Mouse (Mus musculus): ENCODE results near the gene Tmem179b. TPM values are rescaled to one million over a fixed set of nuclear protein-coding genes. Genes with fewer than 3 reads are reported as not detected.
A peak's percentile ranks its signal among the peaks of the same experiment; 100 is the strongest.

The Tmem179b gene
- polyA plus RNA-seq, 1 experiment from 2014 or later = 88.2 TPM

DNA sequence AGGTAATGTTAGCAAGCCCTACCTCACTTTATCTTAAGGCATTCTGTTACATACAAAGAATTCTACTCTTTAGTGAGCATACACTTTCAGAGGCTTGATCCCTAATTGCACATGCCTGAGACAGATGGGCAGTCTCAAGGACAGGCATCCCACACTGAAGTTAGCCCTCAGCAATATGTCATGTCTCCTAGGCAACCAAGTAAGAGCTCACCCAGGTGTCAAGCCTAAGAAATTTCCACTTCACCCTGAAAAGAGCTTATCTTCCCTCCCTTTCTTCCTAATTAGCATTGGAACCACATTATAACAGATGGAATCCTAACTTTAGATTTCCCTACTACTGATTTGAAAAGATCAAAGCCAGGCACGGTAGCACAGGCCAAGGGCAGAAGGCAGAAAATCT is 14.9 kb upstream of the Tmem179b start:
- H3K9me3 ChIP-seq (ENCODE audit: control insufficient read depth, low read length) = no peaks in the 10 kb centered on the region
- H3K36me3 ChIP-seq (ENCODE audit: control insufficient read depth, insufficient read depth, low read length) = peaks cover 21% of the 10 kb centered on the region
- ATAC-seq (ENCODE audit: low read depth) = no peak
- peaks cover 10% of the 10 kb centered on the region for H3K4me1 ChIP-seq (replicated peaks; ENCODE audit: control insufficient read depth, insufficient read depth, low read length)
- H3K9ac ChIP-seq (ENCODE audit: low read length) = no peak overlapping the region
- H3K4me3 ChIP-seq (ENCODE audit: low read length) = no peak overlapping the region
- no peaks in the 10 kb centered on the region for H3K27me3 ChIP-seq (ENCODE audit: control insufficient read depth, insufficient read depth, low read depth, low read length)
- 31% methylated on average over 1 of the region's 1 CpGs for WGBS
- no peak overlapping the region for H3K4me2 ChIP-seq (ENCODE audit: low read depth, low read length)
- H3K27ac ChIP-seq (ENCODE audit: low read length) = no peak overlapping the region

DNA sequence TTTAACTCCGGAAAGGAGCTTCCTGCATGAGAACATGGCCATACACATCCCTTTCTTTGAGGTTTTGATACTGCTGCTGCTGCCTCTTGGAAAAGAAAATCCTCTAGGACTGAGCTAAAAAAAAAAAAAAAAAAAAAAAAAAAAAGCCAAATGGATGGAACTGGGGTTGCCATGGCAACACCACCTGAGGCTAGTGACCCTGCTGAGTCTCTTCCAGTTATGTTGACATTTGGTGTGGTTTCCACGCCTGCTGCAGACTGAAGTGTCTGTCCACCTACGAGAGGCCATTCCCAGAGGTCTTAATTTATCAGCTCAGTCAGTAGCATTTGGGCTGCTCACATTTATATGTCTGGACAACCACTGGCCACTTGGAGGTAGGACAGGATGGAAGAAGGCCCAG is 14.3 kb upstream of the Tmem179b start:
- Histone ChIP-seq H3K27ac (ENCODE audit: low read length) (no peak overlapping the region), H3K4me1 (replicated peaks; ENCODE audit: control insufficient read depth, insufficient read depth, low read length) (peaks cover 10% of the 10 kb centered on the region), H3K9ac (ENCODE audit: low read length) (no peak overlapping the region), H3K36me3 (ENCODE audit: control insufficient read depth, insufficient read depth, low read length) (peaks cover 15% of the 10 kb centered on the region), H3K9me3 (ENCODE audit: control insufficient read depth, low read length) (no peaks in the 10 kb centered on the region), H3K27me3 (ENCODE audit: control insufficient read depth, insufficient read depth, low read depth, low read length) (no peaks in the 10 kb centered on the region), H3K4me3 (ENCODE audit: low read length) (no peak overlapping the region), H3K4me2 (ENCODE audit: low read depth, low read length) (no peak overlapping the region)
- ATAC-seq (ENCODE audit: low read depth) = no peak
- WGBS = 9% methylated on average over 3 of the region's 3 CpGs

DNA sequence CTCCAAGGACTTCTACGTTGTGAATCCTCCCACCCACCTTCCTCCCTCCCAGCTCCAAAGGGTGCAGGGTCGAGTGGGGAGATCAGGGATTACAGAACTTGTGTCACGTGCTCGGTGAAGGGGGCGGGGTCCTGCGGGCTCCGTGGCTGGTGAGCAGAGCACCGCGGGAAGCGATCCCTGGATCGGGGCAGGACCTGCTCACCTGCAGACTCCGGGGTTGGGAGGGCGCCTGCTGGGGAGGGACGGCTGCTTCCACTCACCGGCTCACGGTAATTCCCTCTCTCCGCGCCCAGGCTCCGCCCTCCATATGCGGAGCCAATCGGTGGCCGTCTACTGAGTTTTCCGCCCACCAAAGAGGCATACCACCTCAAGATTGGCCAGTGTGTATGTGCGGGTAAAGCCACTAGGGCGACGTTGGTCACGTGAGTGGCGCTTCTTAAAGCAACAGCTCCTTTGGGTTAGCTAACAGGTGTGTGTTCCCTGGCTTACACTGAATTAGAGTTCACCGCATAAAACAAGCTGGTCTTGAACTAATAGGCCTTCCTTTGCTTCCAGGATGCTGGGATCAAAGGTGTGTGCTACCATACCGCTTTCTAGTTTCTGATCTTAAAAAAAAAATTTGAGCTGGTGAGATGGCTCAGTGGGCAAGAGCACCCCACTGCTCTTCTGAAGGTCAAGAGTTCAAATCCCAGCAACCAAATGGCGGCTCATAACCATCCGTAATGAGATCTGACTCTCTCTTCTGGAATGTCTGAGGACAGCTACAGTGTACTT is 11.9 kb upstream of the Tmem179b start, which contains the start of gene Taf6l:
Gene Taf6l (minus strand): TSS at position 410 of the 774 bp plus-strand sequence.
- peak; percentile 99 for ATAC-seq (ENCODE audit: low read depth)
- Histone ChIP-seq H3K9ac (ENCODE audit: low read length) (peak within 1 kb of the TSS; percentile 85), H3K27me3 (ENCODE audit: control insufficient read depth, insufficient read depth, low read depth, low read length) (no peaks in the 10 kb centered on the region), H3K27ac (ENCODE audit: low read length) (peak within 1 kb of the TSS; percentile 82), H3K4me3 (ENCODE audit: low read length) (peak within 1 kb of the TSS; percentile 79), H3K4me1 (replicated peaks; ENCODE audit: control insufficient read depth, insufficient read depth, low read length) (peaks cover 10% of the 10 kb centered on the region), H3K4me2 (ENCODE audit: low read depth, low read length) (peak within 1 kb of the TSS; percentile 72), H3K9me3 (ENCODE audit: control insufficient read depth, low read length) (no peaks in the 10 kb centered on the region), H3K36me3 (ENCODE audit: control insufficient read depth, insufficient read depth, low read length) (peaks cover 5% of the 10 kb centered on the region)
- under 1% methylated on average over 32 of the region's 32 CpGs for WGBS

- peak overlapping the region; percentile 81 for H3K9ac ChIP-seq (ENCODE audit: low read length)
- H3K4me1 ChIP-seq (replicated peaks; ENCODE audit: control insufficient read depth, insufficient read depth, low read length) = peaks cover 26% of the 10 kb centered on the region
- H3K27ac ChIP-seq (ENCODE audit: low read length) = peak overlapping the region; percentile 99
- 4% methylated on average over 20 of the region's 20 CpGs for WGBS
- no peaks in the 10 kb centered on the region for H3K27me3 ChIP-seq (ENCODE audit: control insufficient read depth, insufficient read depth, low read depth, low read length)
- H3K4me3 ChIP-seq (ENCODE audit: low read length) = peak overlapping the region; percentile 81
- no peak for ATAC-seq (ENCODE audit: low read depth)
- no peaks in the 10 kb centered on the region for H3K9me3 ChIP-seq (ENCODE audit: control insufficient read depth, low read length)
- peak overlapping the region; percentile 90 for H3K4me2 ChIP-seq (ENCODE audit: low read depth, low read length)
- peaks cover 9% of the 10 kb centered on the region; the same call in 1 of the 2 replicates for H3K36me3 ChIP-seq (ENCODE audit: control insufficient read depth, insufficient read depth, low read length)
Measured at GRCm38 (mm10) chr19:8774951-8775421, 719 bp upstream of the Tmem179b start.

GRCm38 (mm10) chr19:8773409-8773808 is 858 bp downstream of the Tmem179b start:
- no peaks in the 10 kb centered on the region for H3K27me3 ChIP-seq (ENCODE audit: control insufficient read depth, insufficient read depth, low read depth, low read length)
- 44% methylated on average over 6 of the region's 6 CpGs for WGBS
- peak overlapping the region; percentile 81 for H3K9ac ChIP-seq (ENCODE audit: low read length)
- no peak for ATAC-seq (ENCODE audit: low read depth)
- peak overlapping the region; percentile 90 for H3K4me2 ChIP-seq (ENCODE audit: low read depth, low read length)
- H3K9me3 ChIP-seq (ENCODE audit: control insufficient read depth, low read length) = no peaks in the 10 kb centered on the region
- peaks cover 26% of the 10 kb centered on the region for H3K4me1 ChIP-seq (replicated peaks; ENCODE audit: control insufficient read depth, insufficient read depth, low read length)
- H3K36me3 ChIP-seq (ENCODE audit: control insufficient read depth, insufficient read depth, low read length) = peaks cover 20% of the 10 kb centered on the region
- peak overlapping the region; percentile 81 for H3K4me3 ChIP-seq (ENCODE audit: low read length)
- H3K27ac ChIP-seq (ENCODE audit: low read length) = peak overlapping the region; percentile 29; the same call in 1 of the 2 replicates

DNA sequence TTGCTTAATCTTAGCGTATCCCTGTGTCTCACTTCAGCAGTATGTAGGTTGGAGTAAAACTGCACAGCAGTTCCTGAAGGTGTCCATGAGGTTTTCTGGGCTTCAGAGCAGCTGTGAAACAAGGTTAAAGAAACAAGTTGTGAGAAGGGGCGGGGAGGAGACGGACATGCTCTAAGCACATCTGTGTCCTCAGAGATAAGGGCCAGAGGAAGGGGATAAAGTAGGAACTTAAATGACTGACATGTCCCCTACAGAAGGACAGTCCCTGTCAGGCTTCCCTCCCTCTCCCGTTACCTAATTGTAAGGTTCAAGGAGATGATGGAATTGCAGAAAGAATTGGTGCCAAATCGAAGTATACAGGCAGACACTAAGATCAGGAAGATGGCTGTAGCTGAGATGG is 1.3 kb downstream of the Tmem179b start:
- H3K36me3 ChIP-seq (ENCODE audit: control insufficient read depth, insufficient read depth, low read length) = peaks cover 24% of the 10 kb centered on the region
- 69% methylated on average over 5 of the region's 5 CpGs for WGBS
- H3K9me3 ChIP-seq (ENCODE audit: control insufficient read depth, low read length) = no peaks in the 10 kb centered on the region
- ATAC-seq (ENCODE audit: low read depth) = no peak
- no peak overlapping the region for H3K27ac ChIP-seq (ENCODE audit: low read length)
- peak overlapping the region; percentile 81 for H3K9ac ChIP-seq (ENCODE audit: low read length)
- no peaks in the 10 kb centered on the region for H3K27me3 ChIP-seq (ENCODE audit: control insufficient read depth, insufficient read depth, low read depth, low read length)
- H3K4me3 ChIP-seq (ENCODE audit: low read length) = peak overlapping the region; percentile 81
- peaks cover 26% of the 10 kb centered on the region for H3K4me1 ChIP-seq (replicated peaks; ENCODE audit: control insufficient read depth, insufficient read depth, low read length)
- H3K4me2 ChIP-seq (ENCODE audit: low read depth, low read length) = peak overlapping the region; percentile 90

DNA sequence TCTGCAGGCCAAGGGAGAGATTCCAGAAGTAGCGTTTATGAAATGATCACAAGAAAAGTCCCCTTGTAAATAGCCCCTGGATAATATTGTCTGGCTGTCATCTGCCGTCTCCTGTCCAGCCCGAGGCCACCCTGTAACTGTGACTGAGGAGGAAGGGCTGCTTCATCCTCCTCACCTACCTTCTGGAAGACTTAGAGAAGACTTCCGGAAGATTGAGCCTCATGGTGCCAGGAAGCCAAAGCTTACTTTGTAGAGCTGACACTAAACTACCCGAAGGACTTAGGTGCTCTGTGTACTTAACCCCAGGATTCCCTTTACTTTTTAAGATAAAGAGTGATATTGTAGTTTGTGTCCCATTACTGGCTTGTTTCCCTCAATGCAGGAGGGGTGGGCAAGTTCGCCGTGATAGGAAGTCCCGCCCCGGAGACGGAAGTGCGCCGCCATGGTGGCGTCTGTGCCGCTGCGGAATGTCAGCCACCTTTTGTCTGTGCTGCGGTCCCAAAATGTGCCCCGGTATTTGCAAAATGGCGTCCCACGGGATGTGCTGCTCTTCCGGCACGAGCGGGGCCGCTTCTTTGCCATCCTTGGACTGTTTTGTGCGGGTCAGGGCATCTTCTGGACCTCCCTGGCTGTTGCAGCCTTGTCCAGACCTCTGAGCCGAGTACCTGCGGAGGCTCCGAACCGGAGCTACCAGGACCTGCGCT is 3.5 kb downstream of the Tmem179b start, which contains the start of gene Tmem223:
Gene Tmem223 (plus strand): TSS at position 430 of the 704 bp plus-strand sequence.
- Histone ChIP-seq H3K9me3 (ENCODE audit: control insufficient read depth, low read length) (no peaks in the 10 kb centered on the region), H3K4me2 (ENCODE audit: low read depth, low read length) (peak within 1 kb of the TSS; percentile 55), H3K4me3 (ENCODE audit: low read length) (peak within 1 kb of the TSS; percentile 73), H3K27me3 (ENCODE audit: control insufficient read depth, insufficient read depth, low read depth, low read length) (no peaks in the 10 kb centered on the region), H3K4me1 (replicated peaks; ENCODE audit: control insufficient read depth, insufficient read depth, low read length) (peaks cover 24% of the 10 kb centered on the region), H3K9ac (ENCODE audit: low read length) (peak within 1 kb of the TSS; percentile 87), H3K27ac (ENCODE audit: low read length) (peak within 1 kb of the TSS; percentile 86), H3K36me3 (ENCODE audit: control insufficient read depth, insufficient read depth, low read length) (peaks cover 47% of the 10 kb centered on the region)
- ATAC-seq (ENCODE audit: low read depth) = peak; percentile 44; the same call in 1 of the 2 replicates
- 12% methylated on average over 29 of the region's 29 CpGs for WGBS

GRCm38 (mm10) chr19:8765562-8765961 is 8.7 kb downstream of the Tmem179b start:
- WGBS = 93% methylated on average over 9 of the region's 9 CpGs

DNA sequence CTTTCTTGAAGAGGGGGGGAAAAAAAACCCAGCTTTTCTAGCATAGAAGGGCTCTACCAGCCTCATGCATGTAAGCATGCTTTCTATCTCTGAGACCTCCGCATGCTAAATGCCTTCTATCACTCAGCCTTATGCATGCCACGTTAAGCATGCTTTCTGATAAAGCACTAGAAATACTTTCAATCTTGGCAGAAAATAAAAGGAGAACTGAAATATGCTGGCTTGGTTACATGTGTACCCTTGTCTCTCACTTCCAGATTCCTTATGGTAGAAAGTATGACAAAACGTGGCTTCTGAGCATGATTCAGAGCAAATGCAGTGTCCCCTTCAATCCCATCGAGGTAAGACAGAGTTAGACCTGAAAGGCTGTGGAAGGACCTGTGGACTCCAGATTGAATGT is 11.0 kb downstream of the Tmem179b start:
- Histone ChIP-seq H3K9me3 (ENCODE audit: control insufficient read depth, low read length) (no peaks in the 10 kb centered on the region), H3K36me3 (ENCODE audit: control insufficient read depth, insufficient read depth, low read length) (peaks cover 52% of the 10 kb centered on the region), H3K9ac (ENCODE audit: low read length) (no peak overlapping the region), H3K4me3 (ENCODE audit: low read length) (no peak overlapping the region), H3K4me1 (replicated peaks; ENCODE audit: control insufficient read depth, insufficient read depth, low read length) (peaks cover 4% of the 10 kb centered on the region), H3K4me2 (ENCODE audit: low read depth, low read length) (no peak overlapping the region), H3K27ac (ENCODE audit: low read length) (no peak overlapping the region), H3K27me3 (ENCODE audit: control insufficient read depth, insufficient read depth, low read depth, low read length) (no peaks in the 10 kb centered on the region)
- ATAC-seq (ENCODE audit: low read depth) = no peak
- WGBS = 85% methylated on average over 4 of the region's 4 CpGs

More at GRCm38 (mm10) chr19:8765562-8765961, 8.7 kb downstream of the Tmem179b start:
- no peak overlapping the region for H3K27ac ChIP-seq (ENCODE audit: low read length)
- H3K4me1 ChIP-seq (replicated peaks; ENCODE audit: control insufficient read depth, insufficient read depth, low read length) = peaks cover 4% of the 10 kb centered on the region; the same call in 1 of the 2 replicates
- no peaks in the 10 kb centered on the region for H3K27me3 ChIP-seq (ENCODE audit: control insufficient read depth, insufficient read depth, low read depth, low read length)
- H3K9me3 ChIP-seq (ENCODE audit: control insufficient read depth, low read length) = no peaks in the 10 kb centered on the region
- no peak overlapping the region for H3K9ac ChIP-seq (ENCODE audit: low read length)
- H3K4me3 ChIP-seq (ENCODE audit: low read length) = no peak overlapping the region
- peaks cover 68% of the 10 kb centered on the region for H3K36me3 ChIP-seq (ENCODE audit: control insufficient read depth, insufficient read depth, low read length)
- no peak; the same call in 1 of the 2 replicates for ATAC-seq (ENCODE audit: low read depth)
- H3K4me2 ChIP-seq (ENCODE audit: low read depth, low read length) = no peak overlapping the region

Measured in lung, embryonic 16.5 days (tissue).